Mouse (Mus musculus) hindbrain, embryonic 16.5 days (tissue): Measurements from ENCODE around the gene Pfdn6. TPM values are rescaled to one million over a fixed set of nuclear protein-coding genes. Genes with fewer than 3 reads are reported as not detected.

Experiments
- ATAC-seq: fragments of 200-750 bp; cut with Nextera tagmentation; 2 replicates; pipeline ENCODE4 v1.8.0; 2017; ENCODE audit warnings: moderate TSS enrichment, moderate library complexity
- H3K27ac ChIP-seq: fragments of 300-500 bp; sonication (generic); 2 replicates; pipeline ENCODE4 v1.5.1; 2014; ENCODE audit warnings: low read depth, mild to moderate bottlenecking, control low read depth, low read length, moderate library complexity
- H3K27me3 ChIP-seq: fragments of 300-500 bp; sonication (generic); replicated peaks from 2 replicates; pipeline ENCODE4 v1.6.1; 2014; ENCODE audit warnings: low read length; ENCODE audit not compliant: control insufficient read depth, insufficient read depth
- H3K36me3 ChIP-seq: fragments of 300-500 bp; sonication (generic); 2 replicates; pipeline ENCODE4 v1.6.1; 2014; ENCODE audit warnings: mild to moderate bottlenecking, low read length, moderate library complexity, mixed read lengths; ENCODE audit not compliant: control insufficient read depth, insufficient read depth
- H3K4me1 ChIP-seq: fragments of 300-500 bp; sonication (generic); 2 replicates; pipeline ENCODE4 v1.6.1; 2014; ENCODE audit warnings: low read depth, low read length; ENCODE audit not compliant: control insufficient read depth, insufficient read depth
- H3K4me2 ChIP-seq: fragments of 300-500 bp; sonication (generic); 2 replicates; pipeline ENCODE4 v1.6.1; 2014; ENCODE audit warnings: mild to moderate bottlenecking, low read length, control low read depth, moderate library complexity
- H3K4me3 ChIP-seq: fragments of 300-500 bp; sonication (generic); 2 replicates; pipeline ENCODE4 v1.5.1; 2014; ENCODE audit warnings: mild to moderate bottlenecking, low read length, control low read depth, moderate library complexity
- H3K9ac ChIP-seq: fragments of 300-500 bp; sonication (generic); 2 replicates; pipeline ENCODE4 v1.6.1; 2014; ENCODE audit warnings: low read depth, mild to moderate bottlenecking, control low read depth, low read length, moderate library complexity
- H3K9me3 ChIP-seq: fragments of 300-500 bp; sonication (generic); 2 replicates; pipeline ENCODE4 v1.6.1; 2014; ENCODE audit warnings: mild to moderate bottlenecking, low read length, moderate library complexity; ENCODE audit not compliant: control insufficient read depth
- WGBS: fragments of 180-500 bp; shearing (Covaris S2); extraction: QIAGEN DNeasy Blood & Tissue Kit; methylation state at CpG from one replicate; pipeline ENCODE4 v1.1.7; 2014; 5-methylcytosine and 5-hydroxymethylcytosine counted together
- polyA plus RNA-seq: library from polyadenylated mRNA; unstranded; fragments of >200 nt; fragmentation: Nextera tagmentation; extraction: Ambion mirVana; gene quantifications from 2 replicates; pipeline ENCODE4 v1.2.1, GENCODE M21; 2015

Gene Pfdn6
- polyA plus RNA-seq, 1 experiment from 2014 or later, result 189 TPM

DNA sequence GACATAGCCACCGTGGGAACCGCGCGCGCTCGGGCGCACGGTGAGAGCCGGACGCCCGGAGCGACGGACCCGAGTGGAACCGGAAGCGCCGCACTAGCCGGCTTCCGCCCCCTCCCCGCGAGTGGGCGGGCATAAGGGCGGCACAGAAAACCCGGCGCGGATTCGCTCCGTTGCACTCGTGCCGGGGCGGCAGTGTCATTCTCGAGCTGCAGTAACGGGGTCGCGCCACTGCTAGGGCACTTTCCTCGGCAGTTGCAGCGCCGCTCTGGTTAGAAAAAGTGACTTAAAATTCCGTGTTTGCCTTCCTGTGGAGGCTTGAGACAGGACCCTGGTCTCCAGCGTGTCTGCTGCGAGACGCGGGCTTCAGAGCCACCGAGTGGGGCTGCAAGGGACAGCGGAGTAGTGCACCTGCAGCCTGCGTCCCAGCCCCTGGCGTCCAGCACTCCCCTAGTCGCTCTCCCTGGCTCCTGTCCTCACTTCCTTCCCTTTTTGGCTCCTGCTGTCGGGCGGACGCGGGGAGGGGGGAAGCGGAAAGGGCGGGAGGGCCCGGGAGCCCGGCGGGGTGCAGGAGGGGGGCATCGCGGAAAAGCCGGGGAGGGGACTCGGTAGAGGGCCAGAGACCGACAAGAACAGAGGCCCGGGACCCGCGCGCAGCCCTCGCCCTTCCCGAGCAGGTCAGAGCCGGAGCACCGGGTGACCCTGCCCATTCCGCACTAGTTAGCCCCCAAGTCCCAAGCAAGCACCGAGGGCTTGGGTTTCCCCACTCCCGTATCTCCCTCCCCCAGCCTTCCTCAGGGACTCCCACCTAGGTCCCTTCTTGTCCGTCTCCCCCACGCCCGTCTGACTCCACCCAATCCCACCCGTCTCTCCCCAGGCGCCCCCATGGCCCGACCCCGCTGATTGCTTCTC lies 10.5 kb downstream of the Pfdn6 start, which contains the start of gene Rgl2:
Rgl2 (plus strand) TSS at position 173 of the 909 bp plus-strand sequence.
- Histone ChIP-seq H3K27ac (peak within 1 kb of the TSS; percentile 90), H3K9ac (peak within 1 kb of the TSS; percentile 86), H3K9me3 (no peaks in the 10 kb centered on the region), H3K27me3 (no peaks in the 10 kb centered on the region), H3K4me2 (peak within 1 kb of the TSS; percentile 92), H3K36me3 (peaks cover 6% of the 10 kb centered on the region), H3K4me1 (peaks cover 12% of the 10 kb centered on the region), H3K4me3 (peak within 1 kb of the TSS; percentile 73)
- WGBS, result under 1% methylated on average over 78 of the region's 80 CpGs
- ATAC-seq, result peak; percentile 88

DNA sequence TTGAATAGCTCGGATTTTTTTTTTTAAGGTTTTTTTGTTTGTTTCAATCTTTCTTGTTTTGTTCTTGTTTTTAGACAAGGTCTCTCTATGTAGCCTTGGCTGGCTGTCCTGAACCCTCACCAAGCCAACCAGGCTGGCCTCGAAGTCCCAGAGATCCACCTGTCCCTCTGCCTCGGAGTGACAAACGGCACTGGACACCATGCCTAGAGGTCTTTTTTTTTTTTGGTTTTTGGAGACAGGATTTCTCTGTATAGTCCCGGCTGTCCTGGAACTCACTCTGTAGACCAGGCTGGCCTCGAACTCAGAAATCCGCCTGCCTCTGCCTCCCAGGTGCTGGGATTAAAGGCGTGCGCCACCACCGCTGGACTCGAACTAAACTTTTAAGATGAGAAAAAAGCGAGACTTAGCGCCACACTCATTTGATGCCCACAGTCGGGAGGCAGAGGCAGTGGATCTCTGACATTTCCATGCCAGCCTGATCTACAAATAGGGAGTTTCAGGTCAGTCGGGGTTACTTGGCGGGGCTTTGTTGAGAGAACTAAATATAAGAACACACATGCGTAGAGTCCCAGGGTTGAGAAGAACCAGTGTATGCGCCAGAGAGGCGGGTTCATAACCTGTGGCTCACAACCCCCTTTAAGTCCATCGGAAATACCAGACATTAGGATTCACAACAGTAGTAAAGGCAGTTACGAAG lies 11.7 kb downstream of the Pfdn6 start:
- H3K9ac ChIP-seq, result peak overlapping the region; percentile 74
- ATAC-seq, result no peak
- peak overlapping the region; percentile 73 for H3K4me3 ChIP-seq
- H3K27me3 ChIP-seq, result no peaks in the 10 kb centered on the region
- no peak overlapping the region; the same call in 1 of the 2 replicates for H3K27ac ChIP-seq
- H3K4me2 ChIP-seq, result peak overlapping the region; percentile 92
- H3K4me1 ChIP-seq, result peaks cover 12% of the 10 kb centered on the region
- H3K9me3 ChIP-seq, result no peaks in the 10 kb centered on the region
- WGBS, result 64% methylated on average over 21 of the region's 21 CpGs
- peaks cover 6% of the 10 kb centered on the region for H3K36me3 ChIP-seq

- Histone ChIP-seq H3K27me3 (no peaks in the 10 kb centered on the region), H3K4me2 (no peak overlapping the region), H3K36me3 (no peaks in the 10 kb centered on the region), H3K27ac (no peak overlapping the region), H3K9ac (no peak overlapping the region), H3K9me3 (no peaks in the 10 kb centered on the region), H3K4me1 (peaks cover 10% of the 10 kb centered on the region), H3K4me3 (no peak overlapping the region)
- 74% methylated on average over 17 of the region's 17 CpGs for WGBS
- ATAC-seq, result no peak
These were observed 13.8 kb downstream of the Pfdn6 start for GRCm38 (mm10) chr17:33926207-33926932.

DNA sequence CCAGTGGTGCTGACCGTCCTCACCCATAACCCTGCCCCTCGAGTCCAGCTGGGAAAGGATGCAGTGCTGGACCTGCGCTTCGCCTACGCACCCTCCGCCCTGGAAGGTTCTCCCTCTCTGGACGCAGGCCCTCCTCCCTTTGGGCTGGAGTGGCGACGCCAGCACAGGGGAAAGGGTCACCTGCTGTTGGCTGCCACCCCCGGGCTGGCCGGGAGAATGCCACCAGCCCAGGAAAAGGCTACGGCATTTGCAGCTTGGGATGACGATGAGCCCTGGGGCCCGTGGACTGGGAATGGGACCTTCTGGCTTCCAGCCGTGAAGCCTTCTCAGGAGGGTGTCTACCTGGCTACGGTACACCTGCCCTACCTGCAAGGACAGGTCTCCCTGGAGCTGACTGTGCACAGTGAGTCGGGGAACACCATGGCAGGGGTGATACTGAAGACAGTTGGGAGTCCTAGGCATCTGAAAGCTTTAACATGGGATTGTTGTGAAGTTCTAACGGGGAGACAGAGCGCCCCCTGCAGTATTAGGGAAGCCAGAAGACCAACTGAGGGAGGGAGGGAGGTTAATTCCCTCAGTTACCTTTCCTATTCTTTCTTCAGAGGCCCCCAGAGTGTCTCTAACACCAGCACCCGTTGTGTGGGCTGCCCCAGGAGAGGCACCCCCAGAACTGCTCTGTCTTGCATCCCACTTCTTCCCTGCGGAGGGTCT lies 14.6 kb downstream of the Pfdn6 start:
- Histone ChIP-seq H3K9me3 (no peaks in the 10 kb centered on the region), H3K27me3 (no peaks in the 10 kb centered on the region), H3K9ac (no peak overlapping the region), H3K4me2 (no peak overlapping the region), H3K27ac (no peak overlapping the region), H3K4me1 (peaks cover 6% of the 10 kb centered on the region), H3K36me3 (no peaks in the 10 kb centered on the region), H3K4me3 (no peak overlapping the region)
- 85% methylated on average over 21 of the region's 21 CpGs for WGBS
- ATAC-seq, result no peak

- Histone ChIP-seq H3K4me1 (peaks cover 13% of the 10 kb centered on the region), H3K9me3 (no peaks in the 10 kb centered on the region), H3K27me3 (no peaks in the 10 kb centered on the region), H3K4me2 (no peak overlapping the region), H3K9ac (no peak overlapping the region), H3K36me3 (no peaks in the 10 kb centered on the region), H3K4me3 (no peak overlapping the region), H3K27ac (no peak overlapping the region)
- ATAC-seq, result no peak
- 89% methylated on average over 10 of the region's 10 CpGs for WGBS
These were observed 15.4 kb downstream of the Pfdn6 start for GRCm38 (mm10) chr17:33924577-33925283.

DNA sequence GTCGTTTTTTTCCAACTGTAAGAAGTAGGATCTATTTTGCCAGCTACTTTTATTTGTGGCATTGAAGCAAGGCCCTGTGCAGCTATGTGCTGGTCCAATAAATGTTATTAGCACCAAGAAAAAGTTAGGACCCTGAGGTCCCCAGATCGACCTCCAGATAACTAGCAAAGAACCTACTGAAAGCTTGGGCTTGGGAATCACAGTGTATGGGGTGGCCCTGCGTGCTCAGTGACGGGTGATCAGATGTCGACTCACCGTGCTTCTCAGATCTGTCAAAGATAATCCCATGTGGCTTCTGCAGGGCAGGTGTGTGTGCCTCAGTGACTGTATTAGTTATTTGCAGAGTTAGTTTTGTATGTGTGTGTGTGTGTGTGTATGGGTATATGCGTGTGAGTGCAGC lies 18.8 kb downstream of the Pfdn6 start:
- H3K4me3 ChIP-seq, result no peak overlapping the region
- H3K9me3 ChIP-seq, result no peaks in the 10 kb centered on the region
- 88% methylated on average over 7 of the region's 7 CpGs for WGBS
- peaks cover 24% of the 10 kb centered on the region for H3K4me1 ChIP-seq
- ATAC-seq, result no peak
- no peaks in the 10 kb centered on the region for H3K36me3 ChIP-seq
- 0 out of 2 replicates have a peak, but pooled peaks cover 3% of the 10 kb centered on the region for H3K27me3 ChIP-seq
- H3K9ac ChIP-seq, result no peak overlapping the region
- H3K27ac ChIP-seq, result no peak overlapping the region
- H3K4me2 ChIP-seq, result no peak overlapping the region

GRCm38 (mm10) chr17:33920282-33921097 lies 19.7 kb downstream of the Pfdn6 start:
- H3K9me3 ChIP-seq, result no peaks in the 10 kb centered on the region
- peaks cover 24% of the 10 kb centered on the region for H3K4me1 ChIP-seq
- H3K36me3 ChIP-seq, result no peaks in the 10 kb centered on the region
- peak overlapping the region; percentile 78 for H3K4me2 ChIP-seq
- H3K27ac ChIP-seq, result peak overlapping the region; percentile 60
- H3K4me3 ChIP-seq, result peak overlapping the region; percentile 49
- peak overlapping the region; percentile 63 for H3K9ac ChIP-seq
- H3K27me3 ChIP-seq, result 0 out of 2 replicates have a peak, but pooled peaks cover 3% of the 10 kb centered on the region
- under 1% methylated on average over 36 of the region's 36 CpGs for WGBS
- no peak for ATAC-seq
